Mouse (Mus musculus): ENCODE results near the gene Sh3d19.

DNA sequence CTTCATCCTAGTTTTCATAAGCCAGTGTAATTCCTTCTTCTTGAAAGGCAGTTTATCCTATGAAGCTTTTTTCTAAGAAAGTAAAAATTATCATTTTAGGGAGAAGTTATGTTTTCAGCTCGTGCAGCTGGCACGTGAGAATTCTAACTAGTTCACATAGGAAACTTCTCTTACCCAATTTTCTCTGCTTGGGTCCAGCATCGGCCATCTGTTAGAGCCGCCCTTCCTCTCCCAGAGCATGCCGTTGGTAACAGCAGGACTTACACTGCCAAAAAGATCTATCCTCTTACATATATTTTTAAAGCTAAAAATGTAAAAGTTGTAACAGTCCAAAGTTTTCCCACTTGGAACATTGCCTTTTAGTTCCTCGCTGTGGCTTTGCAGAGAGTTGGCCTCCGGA lies 138.2 kb downstream of the Sh3d19 start:
- TF ChIP-seq CTCF (IDR thresholded peaks at IDR 0.05; ENCODE audit: control insufficient read depth, insufficient read depth, insufficient read length) (no peak), USF1 (IDR thresholded peaks at IDR 0.05; ENCODE audit: low read depth) (no peak), MAX (IDR thresholded peaks at IDR 0.05) (no peak), MYOD1 (IDR thresholded peaks at IDR 0.05; ENCODE audit: control insufficient read depth, insufficient read length, low read depth) (no peak), CEBPB (IDR thresholded peaks at IDR 0.05; ENCODE audit: low read depth) (no peak)

Measured in C2C12 (cell line).